Mouse (Mus musculus): ENCODE results near the gene Ddx52.

- TF ChIP-seq TAL1 (IDR thresholded peaks at IDR 0.05; ENCODE audit: low read length) = no peak
- TF ChIP-seq GATA1 (IDR thresholded peaks at IDR 0.05; ENCODE audit: low read length) = no peak
These were observed 53.7 kb downstream of the Ddx52 start for GRCm38 (mm10) chr11:83995535-83995950.
